In genomic region chr4:148164002-148164439, GRCm38 (mm10) we compare ENCODE assay signal across 8 mouse cellular contexts. TPM values are rescaled to one million over a fixed set of nuclear protein-coding genes. Genes with fewer than 3 reads are reported as not detected.
DNase-seq lines count a peak whose midpoint lies in the region; ATAC-seq and TF ChIP-seq lines count a peak whose summit lies in the region.

No protein-coding gene starts in this region.

- no peak for ATAC-seq in hindbrain, embryonic 16.5 days

- H3K27ac ChIP-seq in hindbrain, embryonic 16.5 days (ENCODE audit: low read depth, low read length) = no peak overlapping the region
- H3K27ac ChIP-seq in left cerebral cortex, adult 2 months = peak overlapping the region; percentile 40; the same call in 1 of the 2 replicates

- no peaks in the 10 kb centered on the region for H3K9me3 ChIP-seq in hindbrain, embryonic 16.5 days (ENCODE audit: control insufficient read depth, low read length)

- under 1% methylated on average over 25 of the region's 29 CpGs for WGBS in hindbrain, embryonic 16.5 days

- peak; percentile 79 for DNase-seq in Muller cell, postnatal 12 days (ENCODE audit: inconsistent ontology term)
- peak; percentile 48 to 64 for DNase-seq in cerebellum, postnatal 36 days
- peak; percentile 51 to 75 for DNase-seq in gastrocnemius, adult 8-10 months (ENCODE audit: low spot score in 2 of 2)
- DNase-seq in left cerebral cortex, adult 2 months (ENCODE audit: extremely low spot score in 1 of 2, low spot score in 2 of 2) = peak; percentile 77 to 84
- peak; percentile 84 to 90 for DNase-seq in lung, postnatal 4 days
- DNase-seq in retina, postnatal 7 days (ENCODE audit: low read depth, low spot score) = peak; percentile 63
- DNase-seq in urinary bladder, adult 2 months (ENCODE audit: low spot score) = peak; percentile 66

- peak; percentile 77 for TF ChIP-seq CTCF in left cerebral cortex, adult 2 months (IDR thresholded peaks at IDR 0.05)

- peaks cover 41% of the 10 kb centered on the region for H3K27me3 ChIP-seq in hindbrain, embryonic 16.5 days (replicated peaks; ENCODE audit: control insufficient read depth, insufficient read depth, low read length)

- H3K4me2 ChIP-seq in hindbrain, embryonic 16.5 days (ENCODE audit: low read length) = peak overlapping the region; percentile 57

- intact Hi-C loops in left cerebral cortex, adult 2 months (cut with DNase I) = no loop called here

- no peaks in the 10 kb centered on the region for H3K36me3 ChIP-seq in hindbrain, embryonic 16.5 days (ENCODE audit: control insufficient read depth, insufficient read depth, low read length)

- H3K4me3 ChIP-seq in hindbrain, embryonic 16.5 days (ENCODE audit: low read length) = peak overlapping the region; percentile 31
- H3K4me3 ChIP-seq in left cerebral cortex, adult 2 months = peak overlapping the region; percentile 39

- H3K9ac ChIP-seq in hindbrain, embryonic 16.5 days (ENCODE audit: low read depth, low read length) = peak overlapping the region; percentile 28

- H3K4me1 ChIP-seq in hindbrain, embryonic 16.5 days (ENCODE audit: control insufficient read depth, insufficient read depth, low read depth, low read length) = peaks cover 22% of the 10 kb centered on the region

RNA-seq across cellular contexts. Expression of gene Fbxo2, which starts 3.6 kb away (rescaled TPM):
- under 1 TPM in 3 of 4 experiments, not detected in 1; 0.36 to 0.67 (median 0.48) TPM for total RNA-seq in gastrocnemius, adult 8-10 months (2022)
- polyA plus RNA-seq in hindbrain, embryonic 16.5 days (2015; fragmentation: Nextera tagmentation; extraction: Ambion mirVana) = 24.9 and 31.1 TPM in 2 replicates
- 100 to 1,000 TPM; 101 to 107 TPM for total RNA-seq in left cerebral cortex, adult 2 months (2021)
- 3.6 and 4.6 TPM in 2 replicates for polyA plus RNA-seq in urinary bladder, adult 2 months (2012; rRNA removed)

RNA-seq across cellular contexts. Expression of gene Fbxo44, which starts 3.7 kb away (rescaled TPM):
- total RNA-seq in gastrocnemius, adult 8-10 months (2022) = 10 to 100 TPM in 1 of 4 experiments, 1 to 10 TPM in 3; 7.3 to 11.0 (median 8.3) TPM
- polyA plus RNA-seq in hindbrain, embryonic 16.5 days (2015; fragmentation: Nextera tagmentation; extraction: Ambion mirVana) = 104 and 114 TPM in 2 replicates
- total RNA-seq in left cerebral cortex, adult 2 months (2021) = 100 to 1,000 TPM; 140 to 156 TPM
- polyA plus RNA-seq in urinary bladder, adult 2 months (2012; rRNA removed) = 18.3 and 19.0 TPM in 2 replicates

RNA-seq across cellular contexts. Expression of gene Fbxo6, which starts 12.1 kb away (rescaled TPM):
- 10 to 100 TPM; 44.3 to 53.2 (median 47.5) TPM for total RNA-seq in gastrocnemius, adult 8-10 months (2022)
- polyA plus RNA-seq in hindbrain, embryonic 16.5 days (2015; fragmentation: Nextera tagmentation; extraction: Ambion mirVana) = 20.3 and 22.9 TPM in 2 replicates
- 10 to 100 TPM; 28.9 to 30.2 TPM for total RNA-seq in left cerebral cortex, adult 2 months (2021)
- polyA plus RNA-seq in urinary bladder, adult 2 months (2012; rRNA removed) = 66.4 and 70.1 TPM in 2 replicates

RNA-seq across cellular contexts. Expression of gene Draxin, which starts 33.5 kb away (rescaled TPM):
- total RNA-seq in gastrocnemius, adult 8-10 months (2022) = not detected
- polyA plus RNA-seq in hindbrain, embryonic 16.5 days (2015; fragmentation: Nextera tagmentation; extraction: Ambion mirVana) = 12.0 and 14.9 TPM in 2 replicates
- under 1 TPM; 0.20 to 0.30 TPM for total RNA-seq in left cerebral cortex, adult 2 months (2021)
- 0.01 and 0.04 TPM in 2 replicates for polyA plus RNA-seq in urinary bladder, adult 2 months (2012; rRNA removed)

RNA-seq across cellular contexts. Expression of gene Mad2l2, which starts 33.8 kb away (rescaled TPM):
- 10 to 100 TPM; 11.6 to 19.1 (median 15.1) TPM for total RNA-seq in gastrocnemius, adult 8-10 months (2022)
- 98.0 and 105 TPM in 2 replicates for polyA plus RNA-seq in hindbrain, embryonic 16.5 days (2015; fragmentation: Nextera tagmentation; extraction: Ambion mirVana)
- total RNA-seq in left cerebral cortex, adult 2 months (2021) = 10 to 100 TPM; 14.2 to 16.1 TPM
- 25.3 and 28.7 TPM in 2 replicates for polyA plus RNA-seq in urinary bladder, adult 2 months (2012; rRNA removed)

Comparison
In these comparisons a context has a peak if more than half of its experiments do, and no peak if none do; other contexts are left out.
1. RNA of gene Fbxo2, which starts 3.6 kb away (total RNA-seq): 101 to 107 TPM in left cerebral cortex, adult 2 months; 0.36 to 0.67 TPM in gastrocnemius, adult 8-10 months; every median in the first group is over 10 times any median in the second.
2. RNA of gene Fbxo44, which starts 3.7 kb away (total RNA-seq): 140 to 156 TPM in left cerebral cortex, adult 2 months; 7.3 to 11.0 TPM in gastrocnemius, adult 8-10 months; every median in the first group is over 10 times any median in the second.
3. Peak in every context shown above with its lines, with median percentiles within 50 percentile points of each other: DNase-seq.